Mouse (Mus musculus) lung, adult 18-20 months (tissue): ENCODE measurements around the gene Dazap1.
A peak's percentile ranks its signal among the peaks of the same experiment; 100 is the strongest.

ENCODE experiments used
- DNase-seq, 2 experiments: peaks; one replicate each; pipeline ENCODE4 v3.0.0; 2022; ENCODE audit warnings: mixed read lengths in 2 of 2

Gene Dazap1

DNA sequence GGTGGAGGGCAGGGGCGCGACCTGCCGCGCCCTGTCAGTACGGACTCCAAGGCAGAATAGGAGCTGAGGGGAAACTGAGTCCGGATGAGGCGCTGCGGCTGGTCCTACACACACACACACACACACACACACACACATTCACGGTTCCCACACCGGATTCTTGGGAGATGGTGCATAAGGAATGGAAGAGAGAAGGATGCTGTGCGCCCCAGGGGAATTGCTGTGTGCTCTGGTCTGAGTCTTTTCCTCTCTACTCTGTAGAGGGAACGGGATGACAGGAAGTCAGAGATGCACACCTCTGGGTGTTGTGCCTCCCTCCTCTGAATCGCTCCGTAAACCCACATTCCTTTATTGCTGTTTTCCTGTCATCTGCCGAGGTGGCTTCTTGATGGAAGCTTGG is 38.0 kb downstream of the Dazap1 start:
- no peak for DNase-seq

GRCm38 (mm10) chr10:80299824-80300223 is 38.5 kb downstream of the Dazap1 start:
- DNase-seq, result no peak

- no peak for DNase-seq
Measured at GRCm38 (mm10) chr10:80300672-80301181, 39.4 kb downstream of the Dazap1 start.

DNA sequence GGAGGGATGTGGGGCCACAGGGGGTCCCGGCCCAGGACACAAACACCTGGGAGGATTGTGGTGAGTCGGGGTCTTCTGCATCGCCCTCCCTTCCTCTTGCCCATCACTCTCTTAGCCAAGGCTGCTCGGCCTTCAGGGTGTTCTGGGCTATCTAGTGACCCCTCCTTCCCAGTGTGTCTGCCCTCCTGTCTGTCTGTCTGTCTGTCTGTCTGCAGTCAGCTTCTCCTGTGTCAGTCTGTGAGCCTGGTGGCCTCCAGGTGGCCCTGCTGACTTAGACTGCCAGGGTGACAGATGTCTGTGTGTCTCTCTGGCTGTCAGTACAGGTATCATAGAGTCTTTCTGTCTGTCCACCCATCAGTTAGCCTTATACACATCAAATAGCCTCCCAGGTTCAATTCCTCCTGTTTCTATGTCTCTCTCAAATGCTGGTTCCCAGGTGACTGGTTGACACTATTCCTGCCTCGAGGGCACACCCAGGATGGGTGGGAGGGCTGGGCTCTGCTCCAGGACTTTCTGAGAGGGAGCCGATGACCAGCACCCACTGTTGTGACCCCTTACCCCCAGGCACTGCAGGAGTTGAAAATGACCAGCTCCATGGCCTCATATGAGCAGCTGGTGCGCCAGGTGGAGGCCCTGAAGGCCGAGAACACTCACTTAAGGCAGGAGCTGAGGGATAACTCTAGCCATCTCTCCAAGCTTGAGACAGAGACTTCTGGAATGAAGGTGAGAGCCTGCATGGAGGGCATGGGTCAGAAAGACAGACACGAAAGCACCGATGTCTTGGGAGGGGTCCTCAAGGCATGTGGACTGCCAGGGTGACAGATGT is 40.2 kb downstream of the Dazap1 start:
- no peak for DNase-seq

DNA sequence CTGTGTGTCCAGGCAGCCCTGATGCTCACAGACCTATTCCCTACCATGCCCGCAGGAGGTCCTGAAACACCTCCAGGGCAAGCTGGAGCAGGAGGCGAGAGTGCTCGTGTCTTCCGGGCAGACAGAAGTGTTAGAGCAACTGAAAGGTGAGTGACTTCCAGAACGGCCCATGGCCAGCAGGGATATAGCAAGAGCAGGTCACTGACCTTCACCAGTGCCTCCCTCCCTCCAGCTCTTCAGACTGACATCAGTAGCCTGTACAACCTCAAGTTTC is 40.7 kb downstream of the Dazap1 start:
- DNase-seq, result no peak

- peak; percentile 78 to 81 for DNase-seq
Measured at GRCm38 (mm10) chr10:80302471-80302881, 41.2 kb downstream of the Dazap1 start.

GRCm38 (mm10) chr10:80304458-80304857 is 43.2 kb downstream of the Dazap1 start:
- DNase-seq, result no peak

DNA sequence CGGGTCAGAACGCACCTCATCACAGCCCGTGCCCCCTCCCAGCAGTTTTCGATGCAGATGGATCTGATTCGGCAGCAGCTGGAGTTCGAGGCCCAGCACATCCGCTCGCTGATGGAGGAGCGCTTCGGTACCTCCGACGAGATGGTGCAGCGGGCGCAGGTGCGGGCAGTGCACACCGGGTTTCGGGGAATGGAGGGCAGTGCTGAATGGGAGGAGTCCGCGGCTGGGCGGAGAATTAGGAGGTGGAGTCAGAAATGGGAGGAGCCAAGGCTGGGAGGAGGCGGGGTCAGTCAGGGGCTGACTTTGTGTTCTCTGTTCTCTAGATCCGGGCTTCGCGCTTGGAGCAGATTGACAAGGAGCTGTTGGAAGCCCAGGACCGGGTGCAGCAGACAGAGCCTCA is 43.6 kb downstream of the Dazap1 start:
- DNase-seq, result peak in 1 of 2 experiments; percentile 48

DNA sequence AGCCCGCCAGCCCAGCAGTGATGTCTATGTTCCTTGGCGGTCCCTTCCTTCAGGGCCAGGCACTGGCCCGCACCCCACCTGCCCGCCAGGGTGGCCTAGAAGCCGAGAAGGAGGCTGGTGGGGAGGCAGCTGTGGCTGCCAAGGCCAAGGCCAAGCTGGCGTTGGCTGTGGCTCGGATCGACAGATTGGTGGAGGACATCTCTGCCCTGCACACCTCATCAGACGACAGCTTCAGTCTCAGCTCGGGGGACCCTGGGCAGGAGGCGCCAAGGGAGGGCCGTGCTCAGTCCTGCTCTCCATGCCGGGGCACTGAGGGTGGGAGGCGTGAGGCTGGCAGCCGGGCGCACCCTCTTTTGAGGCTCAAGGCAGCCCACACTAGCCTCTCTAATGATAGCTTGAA is 50.3 kb downstream of the Dazap1 start:
- DNase-seq, result no peak

GRCm38 (mm10) chr10:80312586-80313504 is 51.6 kb downstream of the Dazap1 start:
- no peak for DNase-seq

- DNase-seq, result no peak
Measured at GRCm38 (mm10) chr10:80313627-80314201, 52.4 kb downstream of the Dazap1 start.

DNA sequence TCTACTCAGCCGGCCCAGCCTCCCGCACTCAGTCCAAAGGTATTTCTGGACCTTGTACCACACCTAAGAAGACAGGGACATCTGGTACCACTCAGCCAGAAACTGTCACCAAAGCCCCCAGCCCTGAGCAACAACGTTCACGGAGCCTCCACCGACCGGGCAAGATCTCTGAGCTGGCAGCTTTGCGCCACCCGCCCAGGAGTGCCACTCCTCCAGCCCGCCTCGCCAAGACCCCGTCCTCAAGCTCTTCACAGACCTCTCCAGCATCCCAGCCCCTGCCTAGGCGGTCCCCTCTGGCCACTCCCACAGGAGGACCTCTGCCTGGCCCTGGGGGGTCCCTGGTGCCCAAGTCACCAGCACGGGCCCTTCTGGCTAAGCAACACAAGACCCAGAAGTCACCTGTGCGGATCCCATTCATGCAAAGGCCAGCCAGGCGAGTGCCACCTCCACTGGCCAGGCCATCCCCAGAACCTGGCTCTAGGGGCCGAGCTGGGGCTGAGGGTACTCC is 53.3 kb downstream of the Dazap1 start:
- DNase-seq, result no peak

DNA sequence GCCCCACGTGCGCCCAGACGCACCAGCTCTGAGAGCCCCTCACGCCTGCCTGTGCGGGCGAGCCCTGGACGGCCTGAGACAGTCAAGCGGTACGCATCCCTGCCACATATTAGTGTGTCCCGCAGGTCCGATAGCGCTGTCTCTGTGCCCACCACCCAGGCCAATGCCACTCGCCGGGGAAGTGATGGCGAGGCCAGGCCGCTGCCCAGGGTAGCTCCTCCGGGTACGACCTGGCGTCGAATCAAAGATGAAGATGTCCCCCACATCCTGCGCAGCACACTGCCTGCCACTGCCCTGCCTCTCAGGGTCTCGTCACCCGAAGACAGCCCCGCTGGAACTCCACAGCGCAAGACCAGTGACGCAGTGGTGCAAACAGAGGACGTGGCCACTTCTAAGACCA is 54.0 kb downstream of the Dazap1 start:
- no peak for DNase-seq

GRCm38 (mm10) chr10:80316359-80316781 is 55.1 kb downstream of the Dazap1 start:
- peak in 1 of 2 experiments; percentile 64 for DNase-seq

- DNase-seq, result no peak
Measured at GRCm38 (mm10) chr10:80317011-80317410, 55.7 kb downstream of the Dazap1 start.

DNA sequence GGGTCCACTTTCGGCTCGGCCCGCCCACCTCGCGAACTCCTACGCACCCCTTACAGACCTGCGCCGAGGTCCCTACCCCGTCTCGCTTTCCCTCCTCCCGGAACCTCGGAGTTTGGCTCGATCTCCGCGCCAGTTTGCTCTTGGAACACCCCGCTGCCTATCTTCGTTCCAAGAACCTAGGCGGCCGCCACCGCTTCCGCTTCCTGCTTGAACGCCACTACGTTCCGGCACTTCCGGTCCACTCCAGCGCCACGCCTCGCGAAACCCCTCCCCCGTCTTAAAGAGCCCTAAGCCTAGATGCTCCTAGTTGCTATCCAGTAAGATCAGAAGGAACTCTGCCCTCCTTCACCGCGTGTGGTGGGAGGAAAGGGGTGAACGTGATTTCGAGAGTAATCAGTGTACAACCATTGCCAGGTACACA is 59.1 kb downstream of the Dazap1 start, which contains the start of gene 2310011J03Rik:
Gene 2310011J03Rik, minus strand, starts transcription at position 198 of the 421 bp plus-strand sequence.
- peak; percentile 95 to 97 for DNase-seq

DNA sequence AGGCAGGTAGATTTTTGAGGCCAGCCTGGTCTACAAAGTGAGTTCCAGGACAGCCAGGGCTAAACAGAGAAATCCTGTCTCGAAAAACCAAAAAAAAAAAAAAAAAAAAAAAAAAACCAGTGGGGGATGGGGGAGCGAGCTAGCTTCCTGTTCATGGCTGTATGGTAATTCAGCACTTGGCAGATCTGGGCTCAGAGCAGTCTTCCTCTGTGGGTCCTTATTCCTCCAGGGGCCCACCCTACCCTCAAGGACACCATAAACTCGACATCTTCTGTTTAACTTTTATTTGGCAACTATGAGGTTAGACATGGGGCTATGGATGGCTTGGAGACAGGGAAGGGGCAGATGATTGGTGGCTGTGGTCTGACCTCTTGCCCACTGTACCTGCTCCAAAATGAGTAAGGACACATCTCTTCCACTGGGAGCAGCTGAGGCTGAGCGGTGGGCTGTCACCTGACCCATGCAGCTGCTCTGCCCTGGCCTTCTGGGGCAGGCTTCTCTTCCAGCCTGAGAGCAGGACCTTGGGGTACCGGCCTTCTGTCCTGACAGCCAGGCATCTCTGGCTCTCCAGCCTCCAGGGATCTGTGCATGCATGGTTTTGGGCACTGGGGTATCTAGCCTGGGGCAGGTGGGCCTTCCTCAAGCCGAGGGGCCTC is 59.9 kb downstream of the Dazap1 start:
- DNase-seq, result no peak

- no peak for DNase-seq
Measured at GRCm38 (mm10) chr10:80321670-80322581, 60.6 kb downstream of the Dazap1 start.

GRCm38 (mm10) chr10:80322811-80323211 is 61.5 kb downstream of the Dazap1 start:
- DNase-seq, result peak in 1 of 2 experiments; percentile 48

GRCm38 (mm10) chr10:80323261-80324119 is 62.2 kb downstream of the Dazap1 start:
- peak; percentile 81 to 88 for DNase-seq
